Mouse (Mus musculus) adrenal gland, adult 8-10 months (tissue): ENCODE data around the gene Gm266. TPM values are rescaled to one million over a fixed set of nuclear protein-coding genes. Genes with fewer than 3 reads are reported as not detected.

ENCODE experiments used
- total RNA-seq, 4 experiments: library from RNA; stranded (reverse); gene quantifications; 2 replicates each; pipeline ENCODE4 v1.2.4; 2022

Gene Gm266
- total RNA-seq, 4 experiments from 2014 or later = not detected

Other genes starting within 250 kb of the Gm266 start
- under 1 TPM in 1 of 4 experiments, not detected in 3; 0.32 TPM for gene Amn, start 214.7 kb downstream of the Gm266 start, total RNA-seq
- 100 to 1,000 TPM; 112 to 162 (median 141) TPM for gene Cdc42bpb, start 108.1 kb downstream of the Gm266 start, total RNA-seq
- gene Lbhd2, start 79.0 kb downstream of the Gm266 start, total RNA-seq = 1 to 10 TPM in 1 of 4 experiments, under 1 TPM in 3; 0.67 to 1.0 (median 0.78) TPM
- 10 to 100 TPM in 1 of 4 experiments, 1 to 10 TPM in 3; 3.2 to 10.0 (median 7.8) TPM for gene Exoc3l4, start 68.8 kb downstream of the Gm266 start, total RNA-seq
- gene Tnfaip2, start 43.4 kb downstream of the Gm266 start, total RNA-seq = 10 to 100 TPM; 14.3 to 28.0 (median 17.7) TPM
- 100 to 1,000 TPM; 301 to 395 (median 347) TPM for gene Eif5, start 52.2 kb upstream of the Gm266 start, total RNA-seq
- gene Mark3, start 88.7 kb upstream of the Gm266 start, total RNA-seq = 100 to 1,000 TPM in 1 of 4 experiments, 10 to 100 TPM in 3; 78.4 to 115 (median 93.2) TPM
- gene Ckb, start 186.5 kb upstream of the Gm266 start, total RNA-seq = 100 to 1,000 TPM in 1 of 4 experiments, 10 to 100 TPM in 3; 50.3 to 118 (median 79.5) TPM
- gene Trmt61a, start 192.3 kb upstream of the Gm266 start, total RNA-seq = 10 to 100 TPM; 12.8 to 16.6 (median 16.0) TPM
- gene Bag5, start 227.4 kb upstream of the Gm266 start, total RNA-seq = 10 to 100 TPM; 39.2 to 41.7 (median 40.0) TPM
- 10 to 100 TPM; 65.7 to 82.3 (median 74.3) TPM for gene Apopt1, start 227.4 kb upstream of the Gm266 start, total RNA-seq